Comparison of ENCODE assay signal across 7 mouse cellular contexts in the genomic region with DNA sequence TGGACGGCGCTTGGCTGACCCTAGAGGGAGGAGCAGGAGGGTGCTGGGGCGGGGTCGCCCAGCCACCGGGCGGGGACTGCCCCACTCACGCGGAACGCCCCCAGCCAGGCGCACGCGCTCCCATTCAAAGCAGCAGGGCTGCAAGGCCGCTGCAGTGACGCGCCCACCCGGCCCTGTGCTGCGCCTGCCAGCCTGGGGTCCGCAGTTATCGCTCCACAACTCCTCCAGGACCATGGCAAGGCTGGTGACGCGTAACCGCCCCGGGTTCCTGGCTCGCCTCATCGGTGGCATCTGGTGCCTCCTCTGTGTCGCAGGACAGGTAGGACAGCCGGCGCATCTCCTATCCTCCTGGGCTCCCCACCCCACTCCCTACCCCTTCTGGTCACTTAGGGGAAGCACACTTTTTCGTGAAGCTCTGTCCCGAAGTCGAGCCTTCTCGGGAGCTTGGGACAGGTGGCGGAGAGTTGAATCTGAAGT. TPM values are rescaled to one million over a fixed set of nuclear protein-coding genes. Genes with fewer than 3 reads are reported as not detected.
DNase-seq lines count a peak whose midpoint lies in the region; ATAC-seq and TF ChIP-seq lines count a peak whose summit lies in the region.

No protein-coding gene starts in this region.

- H3K9ac ChIP-seq in midbrain, postnatal 0 days (replicated peaks; ENCODE audit: low read length, poor library complexity, severe bottlenecking): peak overlapping the region; percentile 70

- 0 out of 2 replicates have a peak, but pooled peaks cover 6% of the 10 kb centered on the region for H3K4me1 ChIP-seq in midbrain, postnatal 0 days (ENCODE audit: insufficient read depth, low read length)

- TF ChIP-seq CTCF in midbrain, postnatal 0 days (IDR thresholded peaks at IDR 0.05): peak; percentile 58

- no peak overlapping the region for H3K27ac ChIP-seq in midbrain, postnatal 0 days (ENCODE audit: low read depth, low read length)

- ATAC-seq in midbrain, postnatal 0 days (ENCODE audit: low FRiP score): peak; percentile 78

- peak overlapping the region; percentile 96 for H3K4me2 ChIP-seq in midbrain, postnatal 0 days (ENCODE audit: low read depth, low read length, poor library complexity, severe bottlenecking)

- peak overlapping the region; percentile 57 for H3K4me3 ChIP-seq in midbrain, postnatal 0 days (ENCODE audit: low read depth, low read length)

- peak; percentile 35 for DNase-seq in adrenal gland, postnatal 14 days
- DNase-seq in cerebellum, postnatal 25 days: peak; percentile 77 to 82
- DNase-seq in gastrocnemius, postnatal 10 days: peak; percentile 31
- peak; percentile 2 for DNase-seq in kidney, adult 11 months
- peak; percentile 39 for DNase-seq in liver
- peak; percentile 29 for DNase-seq in midbrain, postnatal 0 days (ENCODE audit: low spot score)
- peak; percentile 54 for DNase-seq in urinary bladder, postnatal 14 days (ENCODE audit: low spot score)

- no peaks in the 10 kb centered on the region for H3K9me3 ChIP-seq in midbrain, postnatal 0 days (ENCODE audit: low read length)

- H3K27me3 ChIP-seq in midbrain, postnatal 0 days (ENCODE audit: insufficient read depth, low read length): 0 out of 2 replicates have a peak, but pooled peaks cover 3% of the 10 kb centered on the region

- no peaks in the 10 kb centered on the region for H3K36me3 ChIP-seq in midbrain, postnatal 0 days (ENCODE audit: insufficient read depth, low read length)

- WGBS in midbrain, postnatal 0 days: under 1% methylated on average over 33 of the region's 33 CpGs

RNA-seq across cellular contexts. Expression of a gene that starts 0.3 kb away (rescaled TPM):
- total RNA-seq in adrenal gland, postnatal 14 days (2021): 14.9 and 15.1 TPM in 2 replicates
- 10 to 100 TPM; 13.2 to 17.6 TPM for total RNA-seq in gastrocnemius, postnatal 10 days (2021)
- 7.3 and 13.4 TPM in 2 replicates for total RNA-seq in midbrain, postnatal 0 days (2014; rRNA removed)
- polyA plus RNA-seq in midbrain, postnatal 0 days (2015; fragmentation: Nextera tagmentation; extraction: Ambion mirVana): 3.7 and 4.9 TPM in 2 replicates

Comparison
In these comparisons a context has a peak if more than half of its experiments do, and no peak if none do; other contexts are left out.
1. DNase-seq: peak in every context shown above with its lines; median percentile 80 in cerebellum, postnatal 25 days; 54 in urinary bladder, postnatal 14 days; 39 in liver; 35 in adrenal gland, postnatal 14 days; 31 in gastrocnemius, postnatal 10 days; 29 in midbrain, postnatal 0 days; 2 in kidney, adult 11 months.